Mouse (Mus musculus) CH12.LX (cell line): ENCODE results near the gene Slc44a3. TPM values are rescaled to one million over a fixed set of nuclear protein-coding genes. Genes with fewer than 3 reads are reported as not detected.

ENCODE experiments used
- DNase-seq: peaks from one replicate; pipeline ENCODE4 v3.0.0-alpha.2; 2013; ENCODE audit errors: extremely low read depth
- H3K27ac ChIP-seq: 2 replicates; pipeline ENCODE4 v1.5.1; 2012; ENCODE audit warnings: low read depth, mild to moderate bottlenecking, control low read depth, moderate library complexity; ENCODE audit not compliant: insufficient read depth
- H3K27me3 ChIP-seq: replicated peaks from 2 replicates; pipeline ENCODE3; 2012; ENCODE audit warnings: inconsistent platforms
- H3K36me3 ChIP-seq, 2 experiments: replicated peaks in 1 of 2; 2 replicates each; pipeline versions ENCODE3 to v1.6.1; 2012; ENCODE audit warnings: inconsistent platforms in 1 of 2, low read length in 1 of 2, mild to moderate bottlenecking in 1 of 2, mixed read lengths in 1 of 2, moderate library complexity in 1 of 2; ENCODE audit not compliant: control insufficient read depth in 1 of 2, insufficient read depth in 1 of 2
- H3K4me1 ChIP-seq, 2 experiments: 2 replicates each; pipeline ENCODE4 v1.6.1; 2012; ENCODE audit warnings: inconsistent platforms in 1 of 2, moderate library complexity in 1 of 2; ENCODE audit not compliant: insufficient read depth in 2 of 2, control insufficient read depth in 1 of 2
- H3K4me2 ChIP-seq: 2 replicates; pipeline ENCODE4 v1.6.1; 2012; ENCODE audit warnings: low read depth, mild to moderate bottlenecking, control low read depth; ENCODE audit not compliant: poor library complexity, insufficient read depth, severe bottlenecking
- H3K4me3 ChIP-seq, 3 experiments: fragments of 150-350 bp in 1 of 3; sonication (generic) in 1 of 3; replicated peaks in 1 of 3; 2 replicates each; pipeline versions ENCODE3 to v1.5.1; 2011 to 2012; ENCODE audit warnings: low read depth in 2 of 3, low read length in 2 of 3, mild to moderate bottlenecking in 2 of 3, moderate library complexity in 2 of 3, control low read depth in 1 of 3, improper control_type of control experiment in 1 of 3, inconsistent platforms in 1 of 3, mixed read lengths in 1 of 3; ENCODE audit not compliant: poor library complexity in 1 of 3
- H3K79me2 ChIP-seq: replicated peaks from 2 replicates; pipeline ENCODE4 v1.6.1; 2012; ENCODE audit warnings: mild to moderate bottlenecking, moderate library complexity; ENCODE audit not compliant: control insufficient read depth, poor library complexity, insufficient read depth, severe bottlenecking; ENCODE audit errors: extremely low read depth
- H3K9ac ChIP-seq: 2 replicates; pipeline ENCODE4 v1.6.1; 2012; ENCODE audit warnings: low read depth, mild to moderate bottlenecking, control low read depth, moderate library complexity; ENCODE audit not compliant: insufficient read depth
- H3K9me3 ChIP-seq: replicated peaks from 2 replicates; pipeline ENCODE3; 2012; ENCODE audit warnings: low read length, inconsistent platforms, mixed read lengths
- BHLHE40 ChIP-seq: IDR thresholded peaks from 2 replicates; pipeline ENCODE4 v1.6.1; 2011; ENCODE audit warnings: mild to moderate bottlenecking, low read depth, low read length, improper control_type of control experiment
- CHD1 ChIP-seq: IDR thresholded peaks from 2 replicates; pipeline ENCODE4 v1.6.1; 2012; ENCODE audit warnings: low read depth, low read length, improper control_type of control experiment, inconsistent platforms
- CTCF ChIP-seq, 2 experiments: IDR thresholded peaks in 1 of 2; conservative IDR thresholded peaks in 1 of 2; 2 replicates each; pipeline ENCODE4 v1.5.1; 2011 to 2012; ENCODE audit warnings: low read depth in 2 of 2, low read length in 2 of 2, improper control_type of control experiment in 1 of 2, inconsistent platforms in 1 of 2, mild to moderate bottlenecking in 1 of 2, moderate library complexity in 1 of 2
- EP300 ChIP-seq: IDR thresholded peaks from 2 replicates; pipeline ENCODE4 v1.6.1; 2011; ENCODE audit warnings: low read length, improper control_type of control experiment
- HCFC1 ChIP-seq: IDR thresholded peaks from 2 replicates; pipeline ENCODE4 v1.6.1; 2012; ENCODE audit warnings: low read depth, mild to moderate bottlenecking, inconsistent platforms, low read length, improper control_type of control experiment
- IRF4 ChIP-seq: IDR thresholded peaks from 2 replicates; pipeline ENCODE4 v1.6.1; 2014; ENCODE audit warnings: low read depth, mild to moderate bottlenecking, inconsistent platforms, low read length, improper control_type of control experiment
- JUN ChIP-seq: IDR thresholded peaks from 2 replicates; pipeline ENCODE4 v1.6.1; 2011; ENCODE audit warnings: low read depth, mild to moderate bottlenecking, low read length, improper control_type of control experiment, moderate library complexity; ENCODE audit not compliant: insufficient read depth
- JUND ChIP-seq: conservative IDR thresholded peaks from 2 replicates; pipeline ENCODE4 v1.6.1; 2011; ENCODE audit warnings: low read depth, low read length, improper control_type of control experiment
- KAT2A ChIP-seq: IDR thresholded peaks from 2 replicates; pipeline ENCODE4 v1.6.1; 2012; ENCODE audit warnings: low read length, improper control_type of control experiment, inconsistent platforms; ENCODE audit not compliant: insufficient replicate concordance
- MAZ ChIP-seq: IDR thresholded peaks from 2 replicates; pipeline ENCODE4 v1.6.1; 2012; ENCODE audit warnings: low read depth, mild to moderate bottlenecking, inconsistent platforms, low read length, improper control_type of control experiment, moderate library complexity
- MXI1 ChIP-seq: IDR thresholded peaks from 2 replicates; pipeline ENCODE4 v1.6.1; 2011; ENCODE audit warnings: mild to moderate bottlenecking, low read depth, low read length, improper control_type of control experiment
- MYC ChIP-seq: IDR thresholded peaks from 2 replicates; pipeline ENCODE4 v1.6.1; 2011; ENCODE audit warnings: low read depth, mild to moderate bottlenecking, improper control_type of control experiment, low read length
- POLR2A ChIP-seq: IDR thresholded peaks from 2 replicates; pipeline ENCODE4 v1.6.1; 2011; ENCODE audit warnings: low read depth, mild to moderate bottlenecking, improper control_type of control experiment, low read length
- RAD21 ChIP-seq: IDR thresholded peaks from 2 replicates; pipeline ENCODE4 v1.6.1; 2011; ENCODE audit warnings: low read depth, mild to moderate bottlenecking, low read length, improper control_type of control experiment, moderate library complexity
- SIN3A ChIP-seq: IDR thresholded peaks from 2 replicates; pipeline ENCODE4 v1.6.1; 2012; ENCODE audit warnings: low read length, improper control_type of control experiment, inconsistent platforms
- TCF12 ChIP-seq: IDR thresholded peaks from 2 replicates; pipeline ENCODE4 v1.6.1; 2014; ENCODE audit warnings: low read depth, mild to moderate bottlenecking, inconsistent platforms, low read length, improper control_type of control experiment
- UBTF ChIP-seq: IDR thresholded peaks from 2 replicates; pipeline ENCODE4 v1.6.1; 2012; ENCODE audit warnings: low read depth, mild to moderate bottlenecking, inconsistent platforms, low read length, improper control_type of control experiment, moderate library complexity
- ZC3H11A ChIP-seq: IDR thresholded peaks from 2 replicates; pipeline ENCODE4 v1.6.1; 2012; ENCODE audit warnings: low read depth, mild to moderate bottlenecking, inconsistent platforms, low read length, improper control_type of control experiment
- ZMIZ1 ChIP-seq: IDR thresholded peaks from 2 replicates; pipeline ENCODE4 v1.6.1; 2012; ENCODE audit warnings: low read depth, mild to moderate bottlenecking, inconsistent platforms, low read length, improper control_type of control experiment
- ZNF384 ChIP-seq: IDR thresholded peaks from 2 replicates; pipeline ENCODE4 v1.6.1; 2012; ENCODE audit warnings: low read depth, low read length, improper control_type of control experiment, inconsistent platforms
- dilution Hi-C: fragments of 300-500 bp; cut with MboI; formaldehyde crosslinking; loops from 2 replicates; pipeline ENCODE4 v1.14.3; 2020; ENCODE audit warnings: low sequenced_read_pairs; ENCODE audit not compliant: extremely low pct_unique_long_range_greater_than_20kb, extremely low pct_ligation_motif_present
- in situ Hi-C: fragments of 300-500 bp; cut with MboI; formaldehyde crosslinking; loops from 3 replicates; pipeline ENCODE4 v1.14.3; 2019; ENCODE audit warnings: low sequenced_read_pairs, low pct_ligation_motif_present, low pct_unique_long_range_greater_than_20kb, mixed read lengths
- polyA plus RNA-seq: library from polyadenylated mRNA; unstranded; fragments of >175 nt; gene quantifications from 2 replicates; pipeline ENCODE4 v1.2.1, GENCODE M21; 2012; ENCODE audit warnings: low read depth; ENCODE audit not compliant: insufficient read length
- total RNA-seq, 2 experiments: library from RNA; depleted of rRNA; stranded (reverse); fragments of 300-350 nt in 1 of 2; fragments of >200 nt in 1 of 2; gene quantifications; 2 replicates each; pipeline ENCODE4 v1.2.3; 2012 to 2014

Slc44a3 gene
- total and polyA plus RNA-seq, 3 experiments = not detected

DNA sequence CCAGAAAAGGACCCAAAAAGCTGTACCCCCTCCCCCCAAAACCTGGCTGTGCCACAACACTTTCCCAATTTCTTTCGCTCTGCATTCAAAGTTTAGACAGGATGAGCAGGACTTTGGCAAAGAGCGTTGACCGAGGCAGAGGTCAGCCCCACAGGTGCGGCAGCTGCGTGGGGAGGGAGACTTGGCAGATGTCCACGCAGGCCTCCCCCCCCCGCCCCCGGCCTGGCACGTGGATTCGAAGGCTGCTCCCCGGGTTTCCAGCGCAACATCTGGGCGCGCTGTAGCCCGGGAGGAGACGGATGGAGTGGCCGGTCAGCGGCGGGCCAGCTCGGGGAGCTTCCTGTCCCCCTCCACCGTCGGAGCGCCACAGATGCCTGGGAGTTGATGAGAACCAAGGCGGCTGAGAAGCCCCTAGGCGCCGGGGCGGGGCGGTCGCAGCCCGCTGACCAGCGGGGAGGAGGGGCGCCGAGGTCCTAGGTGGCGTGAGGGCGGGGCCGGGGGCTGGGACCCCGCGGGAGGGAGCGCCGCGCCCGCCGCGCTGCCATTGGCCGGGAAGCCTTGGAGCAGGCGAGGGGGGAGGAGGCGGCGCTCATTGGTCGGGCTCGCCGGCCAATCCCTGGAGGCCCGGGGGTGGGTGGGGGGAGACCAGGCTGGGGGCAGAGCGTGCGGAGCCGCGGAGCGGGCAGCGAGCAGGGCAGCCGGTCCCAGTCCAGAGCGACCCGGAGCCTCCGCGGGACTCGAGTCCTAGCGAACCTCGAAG, 106.2 kb downstream of the Slc44a3 start, which contains the start of gene Cnn3:
Gene Cnn3 (plus strand): TSS at position 637 of the 760 bp plus-strand sequence.
- in situ Hi-C loops = no loop called here
- no peaks in the 10 kb centered on the region for H3K79me2 ChIP-seq
- H3K27me3 ChIP-seq = peaks cover 13% of the 10 kb centered on the region
- TF ChIP-seq HCFC1 = no peak
- peak; percentile 55; the same call in 1 of the 2 replicates for TF ChIP-seq POLR2A
- TF ChIP-seq IRF4 = no peak
- TF ChIP-seq ZMIZ1 = no peak
- TF ChIP-seq MAZ = no peak
- TF ChIP-seq JUND = no peak
- TF ChIP-seq ZC3H11A = no peak
- TF ChIP-seq TCF12 = peak; percentile 39; the same call in 1 of the 2 replicates
- TF ChIP-seq BHLHE40 = peak; percentile 54
- no peak for TF ChIP-seq CTCF (conservative IDR thresholded peaks at IDR 0.05 in 1 of 2, IDR thresholded peaks at IDR 0.05 in 1 of 2; ENCODE audit: low read depth in 2 of 2, low read length in 2 of 2)
- no peak for TF ChIP-seq KAT2A
- TF ChIP-seq JUN = no peak
- TF ChIP-seq CHD1 = no peak
- TF ChIP-seq ZNF384 = no peak
- peak; percentile 71; the same call in 1 of the 2 replicates for TF ChIP-seq MXI1
- no peak for TF ChIP-seq MYC
- no peak for TF ChIP-seq EP300
- no peak for TF ChIP-seq SIN3A
- TF ChIP-seq RAD21 = no peak
- no peak for TF ChIP-seq UBTF
- TF ChIP-seq, all 38 proteins: peak for 4
- peaks cover 2% of the 10 kb centered on the region for H3K9me3 ChIP-seq
- H3K9ac ChIP-seq = peak within 1 kb of the TSS; percentile 38; the same call in 1 of the 2 replicates
- H3K4me3 ChIP-seq = peak within 1 kb of the TSS; percentile 44 to 73 (median 58)
- H3K36me3 ChIP-seq = no peaks in the 10 kb centered on the region
- DNase-seq = peak; percentile 85
- dilution Hi-C loops = no loop called here
- peaks cover 0 to 27% of the 10 kb centered on the region in 2 experiments; a peak in 2 of 4 replicates for H3K4me1 ChIP-seq
- no peak within 1 kb of the TSS for H3K27ac ChIP-seq
- peak within 1 kb of the TSS; percentile 80 for H3K4me2 ChIP-seq

DNA sequence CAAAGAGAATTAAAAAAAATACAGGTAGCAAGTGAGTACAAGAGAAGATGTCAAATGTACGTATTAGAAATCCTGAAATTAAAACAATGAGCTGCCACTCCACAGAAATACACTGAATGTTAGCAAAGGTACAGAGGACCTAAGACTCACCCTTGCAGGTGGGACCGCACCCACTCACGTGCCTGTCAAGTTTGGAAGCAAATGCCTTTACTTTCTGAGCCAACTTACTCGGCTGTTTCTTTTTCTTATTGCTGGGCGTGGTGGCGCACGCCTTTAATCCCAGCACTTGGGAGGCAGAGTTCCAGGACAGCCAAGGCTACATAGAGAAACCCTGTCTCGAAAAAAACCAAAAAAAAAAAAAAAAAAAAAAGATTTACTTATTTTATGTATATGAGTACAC, 109.8 kb downstream of the Slc44a3 start:
- Histone ChIP-seq H3K27me3 (peaks cover 13% of the 10 kb centered on the region), H3K9me3 (peaks cover 2% of the 10 kb centered on the region), H3K9ac (no peak overlapping the region), H3K79me2 (no peaks in the 10 kb centered on the region), H3K4me1 (peaks cover 0 to 12% of the 10 kb centered on the region in 2 experiments; a peak in 2 of 4 replicates), H3K4me2 (no peak overlapping the region), H3K36me3 (no peaks in the 10 kb centered on the region), H3K4me3 (no peak overlapping the region), H3K27ac (no peak overlapping the region)
- in situ Hi-C loops = no loop called here
- DNase-seq = no peak
- dilution Hi-C loops = no loop called here
- no peak for TF ChIP-seq HCFC1
